Mouse (Mus musculus) testis, postnatal 10 days (tissue): ENCODE results near the gene CN725425.

ENCODE experiments used
- DNase-seq: peaks from one replicate; pipeline ENCODE4 v3.0.0; 2021; ENCODE audit warnings: low spot score

The CN725425 gene

DNA sequence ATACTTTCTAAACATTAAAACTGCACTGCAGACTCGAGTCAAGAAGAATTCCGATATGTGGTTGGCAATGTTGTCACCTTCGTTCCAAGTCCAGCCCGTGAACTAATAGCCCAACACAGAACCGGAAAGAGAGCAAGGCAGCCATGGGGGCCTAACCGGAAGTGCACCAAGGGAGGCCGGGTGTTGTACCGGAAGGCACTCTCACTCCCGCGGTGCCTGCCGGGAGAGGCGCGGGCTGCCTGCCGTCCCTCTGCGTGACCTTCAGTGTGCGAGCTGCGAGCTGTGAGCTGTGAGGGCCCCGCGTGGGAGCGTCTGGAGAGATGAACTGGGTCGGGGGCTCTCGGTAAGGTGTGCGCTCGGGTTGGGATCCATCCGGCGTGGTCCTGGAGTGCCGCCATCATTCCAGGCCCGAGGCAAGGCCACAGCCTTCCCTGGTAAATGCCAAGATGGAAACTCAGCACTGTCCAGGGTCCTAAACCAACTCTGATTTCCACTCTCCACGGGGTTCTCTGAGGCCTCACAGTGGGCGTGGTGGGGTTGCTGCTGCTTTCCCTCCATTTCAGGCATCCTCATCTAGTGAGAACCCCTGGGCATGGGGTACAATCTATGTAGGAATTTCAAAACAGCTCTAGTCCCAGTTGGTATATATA is at the start of gene CN725425:
Gene CN725425 (plus strand): TSS at position 239 of the 650 bp plus-strand sequence.
- DNase-seq = peak; percentile 52

DNA sequence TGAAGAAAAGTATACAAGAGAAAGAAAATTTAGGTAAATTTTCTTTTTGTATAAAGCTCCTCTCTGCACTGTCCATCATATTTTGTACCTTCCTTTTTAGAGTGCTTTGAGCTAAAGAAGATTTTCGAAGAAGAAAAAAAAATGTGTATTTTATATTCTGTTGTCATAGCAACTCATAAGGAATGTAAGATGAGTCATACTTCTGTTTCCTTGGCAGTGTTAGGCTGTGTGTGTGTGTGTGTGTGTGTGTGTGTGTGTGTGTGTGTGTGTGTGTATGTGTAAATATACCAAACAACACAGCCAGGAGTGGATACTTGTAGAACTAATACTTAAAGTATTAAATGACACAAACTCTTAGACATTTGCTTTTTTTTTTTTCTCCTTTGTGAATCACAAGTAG is 46.7 kb upstream of the CN725425 start:
- no peak for DNase-seq

DNA sequence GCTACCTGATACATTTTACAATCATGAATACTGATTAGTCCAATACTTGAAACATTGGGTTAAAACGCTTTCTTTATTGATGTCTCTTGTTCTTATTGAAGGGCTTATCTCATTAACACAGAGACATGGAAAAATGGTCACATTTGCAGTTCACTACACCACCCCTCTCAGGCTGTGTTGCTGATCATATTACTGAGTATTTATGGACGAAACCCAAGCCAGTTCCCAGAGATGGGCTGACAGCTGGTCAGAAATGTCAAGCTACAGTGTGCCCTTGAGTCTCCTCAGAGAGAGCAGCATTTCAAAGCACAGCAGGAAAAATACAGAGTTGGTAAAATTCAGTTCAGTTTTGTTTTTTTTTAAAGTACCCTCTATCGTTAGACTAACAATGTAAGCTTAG is 46.0 kb upstream of the CN725425 start:
- no peak for DNase-seq

DNA sequence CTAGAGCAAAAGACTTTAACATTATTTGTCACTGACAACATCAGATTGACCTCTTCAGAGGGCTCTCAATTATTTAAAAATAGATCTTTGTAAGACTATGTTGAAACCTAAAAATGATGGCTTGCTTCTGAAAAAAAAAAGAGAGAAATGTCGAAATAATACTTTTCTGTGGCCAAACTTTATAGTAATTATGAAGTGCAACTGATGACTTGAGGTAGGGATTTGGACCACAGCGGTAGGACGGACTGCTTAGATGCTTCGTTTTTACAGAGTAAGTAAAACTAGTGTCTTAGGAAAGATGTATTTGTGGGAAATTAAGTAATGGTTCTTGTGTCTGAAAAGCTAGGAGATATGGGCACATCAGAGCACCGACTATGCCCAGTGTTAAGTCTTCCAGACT is 38.1 kb upstream of the CN725425 start:
- DNase-seq = no peak

DNA sequence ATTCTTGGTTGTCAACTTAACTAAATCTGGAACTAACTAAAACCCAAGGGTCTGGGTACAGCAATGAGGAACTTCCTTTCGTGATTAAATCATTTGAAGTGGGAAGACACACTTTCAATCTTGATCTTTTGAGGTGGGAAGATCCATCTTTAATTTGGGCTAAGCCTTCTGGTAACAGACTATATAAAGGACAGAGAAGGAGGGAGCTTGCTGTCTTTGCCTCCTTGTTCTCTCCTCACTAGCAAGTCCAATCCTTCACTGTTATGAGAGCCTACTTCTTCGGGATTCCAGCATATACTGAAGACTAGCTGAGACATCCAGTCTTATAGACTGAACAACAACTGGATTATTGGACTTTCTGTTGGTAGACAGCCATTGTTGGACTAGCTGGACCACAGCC is 35.8 kb upstream of the CN725425 start:
- DNase-seq = no peak

DNA sequence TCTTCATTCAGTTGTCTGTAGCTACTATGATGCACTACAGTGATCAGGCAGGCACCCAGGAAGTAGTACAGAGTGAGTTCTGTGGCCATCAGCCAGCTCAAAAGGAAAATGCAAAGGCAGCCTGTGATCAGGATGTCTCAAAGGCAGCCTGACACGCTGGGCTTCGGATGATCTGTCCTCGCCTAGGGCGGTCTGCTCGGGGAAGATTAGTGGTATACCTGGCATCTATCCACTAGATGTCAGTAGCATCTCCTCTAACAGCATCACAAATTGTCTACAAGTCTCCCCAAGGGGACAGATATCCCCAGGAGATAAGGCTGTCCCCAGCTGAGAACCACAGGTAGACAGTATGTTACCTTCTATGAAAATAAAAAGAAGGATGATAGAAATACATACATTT is 34.3 kb upstream of the CN725425 start:
- DNase-seq = no peak

DNA sequence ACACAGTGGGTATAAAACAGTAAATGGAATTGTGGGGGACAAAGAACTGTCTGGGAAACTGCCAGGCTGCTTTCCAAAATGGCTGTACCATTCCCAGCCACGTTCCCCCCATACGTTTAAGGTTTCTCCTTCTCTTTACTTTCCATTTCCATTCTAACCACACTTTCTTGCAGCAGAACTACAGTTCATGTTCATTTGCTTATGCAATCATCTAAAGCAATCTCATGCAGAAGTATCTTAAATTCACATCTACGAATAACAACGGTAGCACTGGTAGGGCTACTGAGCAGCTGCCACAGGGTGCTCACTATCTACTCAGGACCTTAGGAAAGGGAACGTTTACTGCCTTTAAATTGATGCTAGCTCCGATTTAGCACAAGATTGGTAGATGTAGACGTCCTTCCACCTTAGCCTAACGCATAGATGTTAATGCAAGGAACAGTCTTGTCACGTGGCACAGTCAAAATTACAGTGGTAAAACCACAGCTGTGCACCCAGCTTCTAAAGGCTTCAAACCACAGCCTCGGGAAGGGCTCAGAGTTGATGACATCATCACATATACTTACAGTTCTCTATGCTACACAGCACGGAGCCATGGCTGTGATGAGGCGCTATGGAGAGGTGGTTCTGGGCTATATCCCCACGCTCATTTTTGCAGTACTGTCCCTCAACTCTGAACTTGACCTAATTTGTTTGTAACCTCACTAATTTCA is 31.3 kb upstream of the CN725425 start:
- DNase-seq = no peak

DNA sequence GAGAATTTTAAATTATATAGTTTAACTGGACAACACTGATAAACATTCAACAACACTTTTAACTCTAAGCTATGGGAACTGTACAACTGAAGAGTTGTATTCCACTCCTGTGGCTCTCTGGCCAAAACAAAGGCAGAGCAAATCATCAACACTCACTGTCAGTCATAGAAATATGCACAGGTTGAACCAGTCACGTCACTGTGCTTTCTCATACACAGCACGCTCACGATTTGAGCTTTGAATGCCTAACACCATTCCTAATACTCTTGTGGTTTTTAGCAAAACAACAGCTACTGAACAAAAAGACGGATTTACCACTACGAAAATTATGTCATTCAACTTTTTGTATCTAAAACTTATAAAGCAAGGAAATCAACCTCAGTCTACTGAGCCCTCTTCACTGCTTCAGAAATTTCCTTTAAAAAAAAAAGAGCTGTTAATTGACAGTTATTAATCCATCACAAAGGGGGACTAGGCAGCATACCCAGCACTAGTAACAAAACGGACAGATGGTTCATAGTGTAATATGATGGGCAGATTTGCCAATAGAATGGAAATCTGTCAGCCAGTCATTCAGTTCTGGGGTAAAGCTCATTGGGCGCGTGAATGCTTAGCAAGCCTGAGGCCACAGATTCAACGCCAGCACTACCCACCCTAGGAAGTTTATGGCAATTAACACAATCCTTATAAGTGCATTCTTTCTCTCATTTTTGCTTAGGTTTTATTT is 28.5 kb upstream of the CN725425 start:
- no peak for DNase-seq

DNA sequence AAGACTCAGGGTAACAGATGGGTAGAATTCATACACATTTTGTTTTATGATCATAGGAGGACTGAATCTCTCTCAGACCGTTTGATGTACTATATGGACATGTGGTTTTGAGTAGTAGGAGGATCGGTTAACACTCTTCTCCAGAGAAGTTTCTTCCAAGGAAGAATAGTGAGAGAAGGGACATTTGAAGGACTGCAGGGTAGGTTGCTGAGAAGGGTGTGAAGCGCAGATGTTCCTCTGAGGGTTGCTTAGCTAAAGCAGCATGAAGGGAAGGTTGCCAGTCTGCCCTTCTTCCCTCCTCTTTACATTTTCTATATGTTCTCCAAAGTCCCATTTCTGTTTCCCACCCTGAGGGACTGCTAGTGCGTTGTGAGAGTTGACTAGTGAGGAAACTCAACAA is 28.0 kb upstream of the CN725425 start:
- no peak for DNase-seq

DNA sequence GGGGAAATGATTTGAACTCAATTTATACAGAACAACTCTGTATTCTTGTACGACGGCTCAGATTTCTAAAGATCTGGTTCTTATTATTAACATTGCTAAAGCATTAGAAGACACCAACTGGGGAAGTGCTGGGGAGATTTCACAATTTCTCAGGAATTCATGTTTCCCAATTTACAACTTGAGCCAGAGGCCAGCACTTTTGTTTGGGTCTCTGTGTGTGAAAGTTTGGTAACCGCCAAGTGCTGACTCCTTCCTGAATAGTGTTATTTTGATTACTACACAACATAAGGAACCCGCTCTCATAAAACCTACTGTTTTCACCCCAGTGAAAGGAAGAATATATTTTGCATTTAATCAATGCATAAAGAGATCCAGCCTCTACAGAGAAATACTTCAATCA is 27.1 kb upstream of the CN725425 start:
- no peak for DNase-seq

DNA sequence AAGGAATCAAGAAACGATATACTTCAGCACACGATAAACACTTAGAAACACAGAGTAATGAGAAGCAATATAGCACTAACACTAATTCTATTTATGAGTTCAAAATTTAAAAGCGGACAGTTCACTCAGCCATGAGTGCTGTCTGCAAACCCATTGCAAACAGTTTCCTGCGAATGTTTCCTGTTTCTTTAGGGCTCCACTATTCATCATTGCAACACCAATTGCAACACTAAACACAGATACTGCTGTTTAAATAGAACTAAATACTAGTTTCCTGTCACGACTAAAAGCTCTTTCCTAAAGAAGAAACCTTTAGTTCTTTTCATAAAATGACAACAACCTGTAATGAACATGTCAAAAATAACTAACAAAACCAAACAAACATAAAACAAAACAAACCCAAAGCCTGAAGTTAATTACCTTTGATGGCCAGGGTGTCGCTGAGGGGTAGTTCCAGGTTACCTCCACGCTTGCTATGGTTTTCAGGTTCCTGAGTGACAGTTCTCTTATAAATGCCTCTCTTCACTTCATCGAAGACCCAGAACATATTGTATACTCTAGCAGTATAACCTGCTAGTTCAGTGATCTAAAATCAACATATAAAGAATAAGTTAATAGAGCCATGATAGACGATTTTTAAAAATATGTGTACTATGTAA is 20.5 kb upstream of the CN725425 start:
- no peak for DNase-seq

DNA sequence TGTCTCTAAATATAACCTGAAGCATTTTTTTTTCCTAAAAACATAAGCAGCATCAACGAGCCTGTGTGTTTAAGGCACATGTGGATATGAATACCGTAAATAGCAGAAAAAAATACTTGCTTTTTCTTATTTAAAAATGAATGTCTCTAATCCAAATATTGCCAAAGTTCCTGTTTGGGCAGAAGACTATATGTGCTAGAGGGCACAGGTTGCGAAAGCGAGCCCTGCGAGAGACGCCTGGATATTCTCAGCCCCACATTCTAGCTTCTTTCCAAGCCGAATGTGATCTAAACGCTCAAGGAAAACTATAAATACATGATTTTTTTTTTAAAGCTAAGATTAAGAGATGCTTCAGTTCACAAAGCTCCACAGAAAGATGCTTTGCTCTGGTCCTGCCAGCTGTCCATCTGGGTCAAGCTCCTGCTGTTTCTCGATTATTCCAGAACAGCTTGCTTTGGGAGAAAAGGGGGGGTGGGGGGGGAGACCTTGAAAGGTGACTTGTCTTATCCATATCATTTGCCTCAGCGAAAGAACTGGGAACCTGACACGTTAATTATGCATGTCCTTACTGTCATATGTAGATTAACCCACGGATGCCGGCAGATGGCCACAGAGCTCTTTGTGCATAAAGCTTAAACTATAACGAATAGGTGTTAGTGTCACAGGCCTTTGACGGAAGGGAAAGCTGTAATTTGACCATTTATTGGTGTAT is 19.2 kb upstream of the CN725425 start:
- DNase-seq = no peak

DNA sequence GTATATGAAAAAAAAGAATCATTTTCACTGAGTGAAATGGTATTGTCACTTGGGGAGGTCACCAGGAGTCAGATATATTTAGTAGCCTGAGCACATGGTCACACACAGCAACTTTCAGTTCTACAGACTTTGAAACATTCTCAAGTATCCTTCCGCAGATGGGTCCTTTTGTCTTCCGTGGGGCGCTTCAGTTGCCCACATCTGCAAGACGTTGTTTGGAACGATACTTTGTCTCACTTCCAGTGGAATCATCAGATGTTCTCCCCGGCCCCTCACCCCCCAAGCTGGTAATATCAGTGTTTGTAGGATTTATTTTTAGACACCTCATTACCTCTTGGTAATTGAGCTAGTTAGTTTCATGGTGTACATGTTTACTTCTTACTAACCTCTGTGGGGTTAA is 12.9 kb upstream of the CN725425 start:
- DNase-seq = no peak

DNA sequence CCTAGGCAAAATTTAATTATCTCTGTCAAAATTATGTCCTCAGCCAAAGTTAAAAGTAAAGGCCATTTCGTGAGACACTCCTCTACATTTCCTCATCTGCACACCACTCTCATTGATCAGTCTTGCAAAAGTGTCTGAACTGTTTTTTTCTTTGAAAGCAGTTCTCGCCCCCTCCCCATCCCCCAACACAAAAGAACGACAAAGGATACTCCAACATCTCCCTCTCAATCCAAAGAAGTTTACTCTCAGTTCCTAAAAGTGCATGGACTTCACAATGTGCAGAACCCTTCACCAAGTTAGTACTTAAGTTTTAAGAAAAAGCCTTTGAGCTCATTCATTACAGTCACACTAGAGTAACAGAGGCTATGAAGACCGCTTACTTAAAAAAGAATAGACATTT is 9.3 kb upstream of the CN725425 start:
- DNase-seq = no peak

DNA sequence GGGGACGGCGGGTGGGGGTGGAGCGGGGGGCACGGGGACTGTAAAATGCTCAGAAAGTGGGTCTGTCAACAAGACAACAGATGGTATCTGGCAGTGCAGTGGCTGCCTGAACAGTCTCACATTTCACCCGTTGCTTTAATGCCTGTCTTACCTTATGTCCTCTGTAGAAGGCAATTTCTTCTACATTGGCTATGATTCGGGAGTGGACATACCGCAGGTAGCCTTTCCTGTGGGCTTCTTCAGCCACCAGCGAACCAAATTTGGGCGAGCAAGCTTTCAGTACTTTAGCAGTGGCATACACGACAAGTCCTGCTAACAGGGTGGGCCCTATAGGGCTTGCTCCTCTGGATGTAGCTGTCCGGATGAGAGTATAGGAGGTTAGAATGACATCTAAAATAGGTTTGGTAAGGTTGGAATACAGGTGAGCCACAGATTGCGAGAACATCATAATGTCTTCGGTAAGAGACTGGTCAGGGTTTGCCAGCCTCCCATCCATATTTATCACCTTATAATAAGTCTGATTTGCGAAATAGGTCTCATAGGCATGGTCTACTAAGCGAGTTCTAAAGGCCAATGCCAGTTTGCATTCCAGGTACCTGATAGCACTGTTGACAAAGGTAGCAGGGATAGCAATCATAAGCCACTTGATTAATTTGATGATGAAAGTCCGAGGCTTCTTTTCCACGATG is 8.6 kb upstream of the CN725425 start:
- DNase-seq = no peak

DNA sequence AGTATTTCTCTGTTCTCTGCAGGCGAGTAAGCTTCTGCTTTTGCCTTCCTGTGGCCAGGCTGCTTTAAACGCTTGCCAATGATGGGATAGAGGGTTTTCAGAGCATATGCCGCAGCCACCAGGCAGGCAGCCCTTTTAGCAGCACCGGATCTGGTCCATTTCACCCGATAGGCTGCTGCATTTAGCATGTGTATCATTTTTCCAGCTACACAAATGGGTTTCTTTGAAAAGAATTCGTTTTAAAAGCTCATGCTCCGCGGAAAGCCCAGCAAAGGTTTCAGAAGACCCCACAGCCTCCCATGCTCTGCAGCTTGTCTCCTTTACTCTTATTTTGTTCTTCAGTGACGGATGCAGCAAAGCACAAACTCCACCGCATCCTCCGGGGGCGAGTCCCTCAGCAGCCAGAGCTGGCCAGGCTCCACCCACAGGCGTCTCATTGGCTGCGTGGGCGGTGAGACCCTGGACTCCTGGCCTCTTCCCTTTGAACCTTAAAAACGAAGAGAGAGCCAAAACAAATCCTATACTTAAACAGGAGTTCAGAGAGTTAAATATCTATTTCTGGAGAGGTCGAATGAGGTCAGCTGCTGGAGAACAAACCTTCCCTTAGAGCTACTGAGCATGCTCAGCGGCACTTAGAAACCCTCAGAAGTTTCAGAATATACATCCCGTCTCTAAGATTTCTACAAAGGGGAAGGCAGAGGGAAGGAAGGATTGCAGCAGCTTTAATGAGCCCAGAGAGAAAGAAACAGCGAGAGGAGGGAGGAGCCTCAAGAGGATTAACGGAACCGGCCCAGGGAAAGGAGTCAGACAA is 7.7 kb upstream of the CN725425 start, which contains the start of gene Abcd2:
Gene Abcd2 (minus strand): TSS at position 388 of the 811 bp plus-strand sequence.
- DNase-seq = peak; percentile 85

DNA sequence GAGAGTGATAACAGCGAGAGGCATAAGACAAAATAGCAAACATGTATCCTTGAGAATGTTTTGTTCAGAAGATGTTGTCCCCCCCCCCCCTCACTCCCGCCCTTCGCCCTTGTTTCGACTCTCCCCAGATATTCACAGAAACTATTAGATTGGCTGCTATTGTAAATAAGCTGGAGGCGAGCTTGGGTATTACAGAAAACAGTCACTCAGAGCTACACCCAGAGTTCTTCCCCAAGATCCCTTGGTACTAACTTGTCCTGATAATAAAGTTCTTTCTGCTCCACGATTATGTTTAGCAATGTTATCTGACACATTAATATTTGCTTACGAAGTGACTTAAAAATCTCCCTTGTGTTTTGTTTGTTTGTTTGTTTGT is 7.1 kb upstream of the CN725425 start:
- DNase-seq = no peak

DNA sequence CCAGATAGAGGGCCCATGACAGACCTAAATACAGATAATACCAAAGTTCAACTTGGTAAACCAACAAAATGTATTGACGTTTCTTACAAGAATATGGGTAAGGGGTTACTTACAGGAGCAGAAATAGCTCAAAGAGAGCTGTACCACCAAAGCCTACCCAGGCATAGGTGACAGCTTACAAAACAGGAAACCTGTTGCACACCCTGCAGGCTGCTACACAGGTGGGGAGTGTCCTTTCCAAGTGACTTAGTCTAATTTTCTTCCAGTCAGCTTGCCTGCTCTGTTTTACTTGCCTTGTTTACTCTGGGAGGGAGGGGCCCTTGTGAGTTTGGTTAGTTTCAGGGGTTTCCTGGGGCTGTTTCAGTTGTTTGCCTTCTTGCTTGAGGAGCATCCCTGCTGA is 1.5 kb downstream of the CN725425 start:
- DNase-seq = no peak

DNA sequence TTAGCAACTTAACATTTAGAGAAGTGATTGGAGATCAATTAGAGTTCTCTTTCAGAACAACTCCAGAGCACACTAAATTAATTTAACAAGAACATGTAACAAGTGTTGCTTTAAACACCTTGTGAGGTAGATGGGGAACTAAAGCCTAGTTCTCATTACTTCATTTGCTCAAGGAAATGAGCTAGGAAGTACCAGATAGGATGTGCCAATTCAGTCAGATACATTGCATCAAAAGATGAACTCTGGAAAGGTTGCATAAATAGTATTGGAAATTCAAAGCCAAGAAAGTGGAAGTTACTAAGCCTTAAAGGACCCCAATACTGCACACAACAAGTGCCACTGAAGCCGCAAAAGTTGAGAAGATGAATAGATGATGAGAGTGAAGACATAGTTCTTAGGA is 3.2 kb downstream of the CN725425 start:
- no peak for DNase-seq

DNA sequence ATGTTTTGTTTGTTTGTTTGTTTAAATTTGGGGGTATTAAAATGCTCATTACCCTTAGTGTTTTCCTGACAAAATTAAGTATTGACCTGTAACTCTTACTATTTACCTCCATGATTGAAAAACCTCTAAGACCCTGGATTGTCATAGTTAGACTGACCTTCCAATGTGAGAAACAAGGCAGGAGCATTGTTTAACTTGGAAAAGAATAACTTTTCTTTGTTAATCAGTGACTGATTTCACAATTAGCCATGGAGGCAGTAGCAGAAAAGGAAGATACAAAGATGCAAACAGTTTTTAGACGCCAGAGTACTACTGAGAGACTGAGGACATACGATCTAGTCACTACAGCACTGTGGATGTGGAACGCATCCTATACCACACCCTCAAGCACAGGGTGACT is 4.2 kb downstream of the CN725425 start:
- DNase-seq = no peak

DNA sequence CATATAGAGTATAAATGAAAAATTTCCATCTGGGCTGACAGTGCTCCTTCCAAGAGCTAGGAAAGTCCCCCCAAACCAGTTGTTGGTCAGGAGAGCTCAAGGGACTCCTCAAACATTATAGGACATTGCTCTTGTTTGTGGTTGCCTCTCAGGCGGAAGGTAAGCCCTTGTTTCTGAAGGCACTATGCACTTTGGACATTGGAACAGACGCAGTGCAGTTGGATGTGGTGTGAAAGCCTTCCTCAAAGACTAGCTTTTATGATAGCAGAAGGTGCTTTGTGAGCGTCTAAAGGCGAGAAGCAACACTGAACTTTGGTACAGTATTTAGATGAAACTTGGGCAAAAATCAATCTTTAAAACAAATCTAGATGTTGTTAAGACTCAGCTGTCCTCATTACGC is 7.2 kb downstream of the CN725425 start:
- DNase-seq = no peak
